Mouse (Mus musculus): ENCODE data around the gene Tank. TPM values are rescaled to one million over a fixed set of nuclear protein-coding genes. Genes with fewer than 3 reads are reported as not detected.

Tank gene
- polyA plus RNA-seq, 1 experiment from 2014 or later = 36.6 TPM

- 62% methylated on average over 1 of the region's 1 CpGs for WGBS
These were observed 7.1 kb downstream of the Tank start for GRCm38 (mm10) chr2:61585447-61585846.

GRCm38 (mm10) chr2:61586166-61586565, 7.8 kb downstream of the Tank start:
- ATAC-seq (ENCODE audit: insufficient number of reproducible peaks, insufficient read depth, low FRiP score, low read depth) = no peak
- Histone ChIP-seq H3K27me3 (ENCODE audit: control insufficient read depth, insufficient read depth, low read length) (no peaks in the 10 kb centered on the region), H3K9me3 (ENCODE audit: control insufficient read depth, low read depth, low read length) (no peaks in the 10 kb centered on the region), H3K9ac (replicated peaks; ENCODE audit: low read depth, low read length) (no peak overlapping the region), H3K4me2 (replicated peaks; ENCODE audit: low read depth, low read length) (no peak overlapping the region), H3K4me3 (ENCODE audit: low read depth, low read length) (no peak overlapping the region), H3K36me3 (ENCODE audit: control insufficient read depth, insufficient read depth, low read length) (no peaks in the 10 kb centered on the region), H3K27ac (ENCODE audit: low read length) (no peak overlapping the region), H3K4me1 (ENCODE audit: control insufficient read depth, insufficient read depth, low read length) (no peaks in the 10 kb centered on the region)
- WGBS = 89% methylated on average over 3 of the region's 3 CpGs

More at GRCm38 (mm10) chr2:61585447-61585846, 7.1 kb downstream of the Tank start:
- Histone ChIP-seq H3K4me2 (replicated peaks; ENCODE audit: low read depth, low read length) (no peak overlapping the region), H3K27me3 (ENCODE audit: control insufficient read depth, insufficient read depth, low read length) (no peaks in the 10 kb centered on the region), H3K27ac (ENCODE audit: low read length) (no peak overlapping the region), H3K4me3 (ENCODE audit: low read depth, low read length) (no peak overlapping the region), H3K4me1 (ENCODE audit: control insufficient read depth, insufficient read depth, low read length) (no peaks in the 10 kb centered on the region), H3K36me3 (ENCODE audit: control insufficient read depth, insufficient read depth, low read length) (no peaks in the 10 kb centered on the region), H3K9ac (replicated peaks; ENCODE audit: low read depth, low read length) (no peak overlapping the region), H3K9me3 (ENCODE audit: control insufficient read depth, low read depth, low read length) (no peaks in the 10 kb centered on the region)
- no peak for ATAC-seq (ENCODE audit: insufficient number of reproducible peaks, insufficient read depth, low FRiP score, low read depth)

DNA sequence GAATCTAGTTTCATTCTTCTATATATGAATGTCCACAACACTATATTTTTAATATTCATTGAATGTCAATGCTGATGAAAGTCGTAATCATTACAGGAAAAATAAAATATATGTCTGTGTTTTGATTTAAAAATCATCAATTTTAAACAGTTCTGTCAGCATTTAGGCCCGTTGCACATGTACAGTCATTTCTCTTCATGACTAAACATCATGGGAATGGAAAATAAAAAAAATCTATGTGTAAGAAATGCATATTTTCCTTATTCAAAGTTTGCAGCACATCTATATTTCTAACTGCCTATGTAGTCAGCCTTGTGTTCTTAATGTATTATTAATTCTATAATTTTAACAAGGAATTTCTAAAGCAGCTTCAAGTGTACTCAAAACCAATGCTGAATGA, 12.4 kb downstream of the Tank start:
- Histone ChIP-seq H3K9me3 (ENCODE audit: control insufficient read depth, low read depth, low read length) (no peaks in the 10 kb centered on the region), H3K27me3 (ENCODE audit: control insufficient read depth, insufficient read depth, low read length) (no peaks in the 10 kb centered on the region), H3K36me3 (ENCODE audit: control insufficient read depth, insufficient read depth, low read length) (no peaks in the 10 kb centered on the region), H3K4me3 (ENCODE audit: low read depth, low read length) (no peak overlapping the region), H3K4me1 (ENCODE audit: control insufficient read depth, insufficient read depth, low read length) (0 out of 2 replicates have a peak, but pooled peaks cover 3% of the 10 kb centered on the region), H3K9ac (replicated peaks; ENCODE audit: low read depth, low read length) (no peak overlapping the region), H3K4me2 (replicated peaks; ENCODE audit: low read depth, low read length) (no peak overlapping the region), H3K27ac (ENCODE audit: low read length) (no peak overlapping the region)
- 88% methylated on average over 2 of the region's 2 CpGs for WGBS
- ATAC-seq (ENCODE audit: insufficient number of reproducible peaks, insufficient read depth, low FRiP score, low read depth) = no peak

GRCm38 (mm10) chr2:61592095-61592494, 13.7 kb downstream of the Tank start:
- no peak for ATAC-seq (ENCODE audit: insufficient number of reproducible peaks, insufficient read depth, low FRiP score, low read depth)
- Histone ChIP-seq H3K27ac (ENCODE audit: low read length) (no peak overlapping the region), H3K27me3 (ENCODE audit: control insufficient read depth, insufficient read depth, low read length) (no peaks in the 10 kb centered on the region), H3K4me3 (ENCODE audit: low read depth, low read length) (no peak overlapping the region), H3K36me3 (ENCODE audit: control insufficient read depth, insufficient read depth, low read length) (no peaks in the 10 kb centered on the region), H3K9me3 (ENCODE audit: control insufficient read depth, low read depth, low read length) (no peaks in the 10 kb centered on the region), H3K4me1 (ENCODE audit: control insufficient read depth, insufficient read depth, low read length) (0 out of 2 replicates have a peak, but pooled peaks cover 3% of the 10 kb centered on the region), H3K4me2 (replicated peaks; ENCODE audit: low read depth, low read length) (no peak overlapping the region), H3K9ac (replicated peaks; ENCODE audit: low read depth, low read length) (no peak overlapping the region)
- WGBS = 89% methylated on average over 3 of the region's 3 CpGs

- H3K36me3 ChIP-seq (ENCODE audit: control insufficient read depth, insufficient read depth, low read length) = no peaks in the 10 kb centered on the region
- H3K9ac ChIP-seq (replicated peaks; ENCODE audit: low read depth, low read length) = no peak overlapping the region
- 0 out of 2 replicates have a peak, but pooled peaks cover 3% of the 10 kb centered on the region for H3K4me1 ChIP-seq (ENCODE audit: control insufficient read depth, insufficient read depth, low read length)
- peak overlapping the region; percentile 83 for H3K4me3 ChIP-seq (ENCODE audit: low read depth, low read length)
- H3K27me3 ChIP-seq (ENCODE audit: control insufficient read depth, insufficient read depth, low read length) = no peaks in the 10 kb centered on the region
- WGBS = 15% methylated on average over 5 of the region's 5 CpGs
- no peaks in the 10 kb centered on the region for H3K9me3 ChIP-seq (ENCODE audit: control insufficient read depth, low read depth, low read length)
- ATAC-seq (ENCODE audit: insufficient number of reproducible peaks, insufficient read depth, low FRiP score, low read depth) = no peak
- no peak overlapping the region for H3K27ac ChIP-seq (ENCODE audit: low read length)
- H3K4me2 ChIP-seq (replicated peaks; ENCODE audit: low read depth, low read length) = peak overlapping the region; percentile 54; the same call in 1 of the 2 replicates
These were observed 14.3 kb downstream of the Tank start for GRCm38 (mm10) chr2:61592699-61593029.

- Histone ChIP-seq H3K27ac (ENCODE audit: low read length) (peak overlapping the region; percentile 90), H3K4me2 (replicated peaks; ENCODE audit: low read depth, low read length) (peak overlapping the region; percentile 54), H3K27me3 (ENCODE audit: control insufficient read depth, insufficient read depth, low read length) (no peaks in the 10 kb centered on the region), H3K9ac (replicated peaks; ENCODE audit: low read depth, low read length) (peak overlapping the region; percentile 82), H3K36me3 (ENCODE audit: control insufficient read depth, insufficient read depth, low read length) (no peaks in the 10 kb centered on the region), H3K4me1 (ENCODE audit: control insufficient read depth, insufficient read depth, low read length) (0 out of 2 replicates have a peak, but pooled peaks cover 3% of the 10 kb centered on the region), H3K9me3 (ENCODE audit: control insufficient read depth, low read depth, low read length) (no peaks in the 10 kb centered on the region), H3K4me3 (ENCODE audit: low read depth, low read length) (peak overlapping the region; percentile 83)
- ATAC-seq (ENCODE audit: insufficient number of reproducible peaks, insufficient read depth, low FRiP score, low read depth) = peak; percentile 96
- WGBS = under 1% methylated on average over 62 of the region's 62 CpGs
These were observed 14.8 kb downstream of the Tank start for GRCm38 (mm10) chr2:61593030-61593811.

DNA sequence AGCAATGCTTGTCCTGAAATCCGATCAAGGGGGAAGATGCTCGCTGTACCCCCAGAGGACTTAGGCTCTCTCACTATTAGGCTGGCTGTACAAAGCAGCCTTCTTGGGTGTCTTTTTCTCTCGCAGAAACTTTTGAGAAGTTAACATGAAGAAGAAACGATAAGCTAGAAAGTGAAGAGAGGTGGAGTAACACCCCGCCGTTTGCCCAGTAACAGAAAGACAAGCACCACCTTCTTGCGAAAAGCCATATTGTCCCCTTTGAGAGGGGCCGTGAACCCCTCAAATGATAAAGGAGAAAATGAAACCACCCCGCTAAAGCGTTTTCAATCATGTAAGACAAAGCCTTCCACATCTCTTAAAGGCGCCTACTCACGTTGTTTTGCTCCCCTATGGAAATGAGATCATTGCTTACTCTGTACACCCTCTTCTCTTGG, 15.5 kb downstream of the Tank start:
- ATAC-seq (ENCODE audit: insufficient number of reproducible peaks, insufficient read depth, low FRiP score, low read depth) = no peak
- Histone ChIP-seq H3K27me3 (ENCODE audit: control insufficient read depth, insufficient read depth, low read length) (no peaks in the 10 kb centered on the region), H3K9me3 (ENCODE audit: control insufficient read depth, low read depth, low read length) (no peaks in the 10 kb centered on the region), H3K9ac (replicated peaks; ENCODE audit: low read depth, low read length) (peak overlapping the region; percentile 82), H3K4me2 (replicated peaks; ENCODE audit: low read depth, low read length) (peak overlapping the region; percentile 54), H3K4me1 (ENCODE audit: control insufficient read depth, insufficient read depth, low read length) (0 out of 2 replicates have a peak, but pooled peaks cover 3% of the 10 kb centered on the region), H3K36me3 (ENCODE audit: control insufficient read depth, insufficient read depth, low read length) (no peaks in the 10 kb centered on the region), H3K4me3 (ENCODE audit: low read depth, low read length) (peak overlapping the region; percentile 83), H3K27ac (ENCODE audit: low read length) (peak overlapping the region; percentile 90)
- under 1% methylated on average over 12 of the region's 12 CpGs for WGBS

- Histone ChIP-seq H3K36me3 (ENCODE audit: control insufficient read depth, insufficient read depth, low read length) (no peaks in the 10 kb centered on the region), H3K4me1 (ENCODE audit: control insufficient read depth, insufficient read depth, low read length) (0 out of 2 replicates have a peak, but pooled peaks cover 1% of the 10 kb centered on the region), H3K27me3 (ENCODE audit: control insufficient read depth, insufficient read depth, low read length) (no peaks in the 10 kb centered on the region), H3K9ac (replicated peaks; ENCODE audit: low read depth, low read length) (no peak overlapping the region), H3K9me3 (ENCODE audit: control insufficient read depth, low read depth, low read length) (no peaks in the 10 kb centered on the region), H3K4me3 (ENCODE audit: low read depth, low read length) (no peak overlapping the region), H3K4me2 (replicated peaks; ENCODE audit: low read depth, low read length) (no peak overlapping the region), H3K27ac (ENCODE audit: low read length) (no peak overlapping the region)
- no peak for ATAC-seq (ENCODE audit: insufficient number of reproducible peaks, insufficient read depth, low FRiP score, low read depth)
- 93% methylated on average over 1 of the region's 1 CpGs for WGBS
These were observed 21.3 kb downstream of the Tank start for GRCm38 (mm10) chr2:61599730-61600129.
